Mouse (Mus musculus): ENCODE measurements at regions not wholly inside any gene's neighbourhood (a gene's known extent, or its start where the extent isn't known, plus 50 kb on each side); places are given as distances from the start of the nearest gene placed in this dataset.

- TF ChIP-seq CTCF (IDR thresholded peaks at IDR 0.05; ENCODE audit: low read depth) = no peak
- TF ChIP-seq EP300 (IDR thresholded peaks at IDR 0.05; ENCODE audit: low read depth) = no peak
Measured at GRCm38 (mm10) chr12:9772875-9773274, 203.0 kb downstream of the Osr1 start.

All from heart, postnatal 0 days (tissue).